Mouse (Mus musculus) lung, postnatal 4 days (tissue): Measurements from ENCODE around the gene Atp2a3.

Experiments used
- DNase-seq, 2 experiments: peaks; one replicate each; pipeline ENCODE4 v3.0.0; 2021

Gene Atp2a3

DNA sequence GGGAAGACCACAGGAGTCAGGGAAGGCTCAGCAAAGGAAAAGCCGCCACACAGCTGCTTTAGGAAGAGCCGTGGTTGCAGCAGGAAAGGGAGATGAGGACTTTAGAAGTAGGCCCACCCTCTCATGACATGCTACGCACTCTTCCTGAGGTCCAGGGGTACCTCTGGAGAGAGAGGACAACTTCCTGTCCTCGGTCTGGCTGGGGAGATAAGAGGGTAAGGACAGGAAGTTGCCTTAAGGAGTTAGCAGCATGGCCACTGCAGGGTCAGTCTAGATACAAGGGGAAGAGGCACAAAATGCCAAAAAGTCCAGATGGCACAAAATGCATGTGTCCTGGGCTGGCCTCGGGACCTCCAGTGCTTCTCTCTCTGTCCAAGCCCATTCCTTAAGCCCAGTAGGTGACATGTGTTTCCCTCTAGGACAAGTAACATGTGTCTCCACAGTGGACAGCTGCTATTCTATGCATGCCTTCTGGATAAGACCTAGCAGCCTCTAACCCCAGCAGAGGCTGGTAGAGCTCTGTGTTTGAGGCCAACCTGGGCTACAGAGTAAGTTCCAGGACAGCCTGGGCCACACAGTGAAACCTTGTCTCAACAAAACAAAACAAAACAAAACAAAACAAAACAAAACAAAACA is 5.5 kb upstream of the Atp2a3 start:
- DNase-seq, result peak; percentile 48 to 62

DNA sequence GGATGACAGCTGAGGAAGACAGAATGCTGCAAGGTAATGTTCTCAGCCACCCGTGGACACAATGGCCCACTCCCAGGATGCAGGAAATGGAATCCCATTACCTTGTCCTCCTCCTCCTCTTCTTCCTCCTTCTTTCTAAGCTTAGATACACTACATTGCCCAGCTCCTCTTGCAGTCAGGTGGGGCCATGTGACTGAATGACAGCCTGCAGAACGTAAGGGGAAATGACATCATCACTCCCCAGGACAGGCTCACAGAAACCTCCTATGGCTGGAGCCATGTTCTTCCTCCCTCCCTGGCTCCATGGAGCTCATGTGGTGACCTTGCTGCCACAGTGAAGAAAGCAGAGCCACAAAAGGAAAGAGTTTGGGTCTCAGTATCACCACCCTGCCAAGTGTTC is 3.7 kb upstream of the Atp2a3 start:
- no peak for DNase-seq

DNA sequence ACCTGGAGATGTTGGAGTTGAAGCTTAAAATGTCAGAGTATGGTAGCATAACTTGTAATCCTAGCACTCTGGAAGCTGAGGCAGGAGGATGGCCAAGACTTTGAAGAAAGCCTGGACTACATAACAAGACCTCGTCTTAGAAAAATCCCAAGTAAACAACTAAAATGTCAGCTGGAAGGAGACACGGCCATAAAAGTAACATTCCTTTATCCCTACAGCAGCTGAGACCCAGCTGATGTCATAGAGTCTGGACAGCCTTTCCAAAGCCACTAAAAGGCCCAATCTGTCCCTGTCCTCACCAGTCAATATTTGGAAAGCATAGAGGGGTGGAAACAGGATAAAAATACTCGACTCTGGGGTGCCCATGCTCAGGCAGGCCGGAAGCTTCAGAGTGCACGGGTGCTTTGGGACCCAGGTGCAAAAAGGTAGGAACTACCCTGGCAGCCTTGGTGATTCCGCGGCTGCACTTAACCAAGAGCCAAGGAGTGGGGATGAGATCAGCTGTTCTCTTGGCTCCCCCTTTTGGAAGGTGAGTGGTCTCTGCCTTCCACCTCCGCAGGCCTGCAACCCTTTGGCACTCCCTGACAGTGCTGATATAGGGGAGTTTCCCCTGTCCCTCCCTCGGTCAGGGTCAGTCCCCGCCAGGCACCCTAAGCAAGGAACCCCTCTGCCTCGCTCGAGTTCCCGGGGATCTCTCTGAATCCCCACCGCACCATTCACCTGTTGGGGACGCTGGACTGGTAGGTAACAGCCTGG is 867 bp upstream of the Atp2a3 start:
- DNase-seq, result no peak

DNA sequence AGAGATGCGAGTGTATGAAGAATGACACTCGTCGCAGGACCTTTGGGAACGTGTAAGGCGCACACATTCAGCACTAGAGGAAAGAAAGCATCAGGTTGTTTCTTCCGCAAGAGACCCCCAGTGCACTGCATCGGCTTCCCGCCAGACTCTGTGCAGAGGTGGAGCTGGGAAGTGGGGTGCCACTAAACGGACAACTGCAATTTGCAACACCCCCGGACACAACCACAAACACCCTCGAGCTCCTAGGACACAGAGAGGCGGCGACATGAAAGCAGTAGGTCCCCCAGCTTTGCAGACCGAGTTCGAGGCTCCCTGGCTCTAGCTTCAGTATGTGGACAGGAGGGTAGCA is 272 bp upstream of the Atp2a3 start:
- no peak for DNase-seq

DNA sequence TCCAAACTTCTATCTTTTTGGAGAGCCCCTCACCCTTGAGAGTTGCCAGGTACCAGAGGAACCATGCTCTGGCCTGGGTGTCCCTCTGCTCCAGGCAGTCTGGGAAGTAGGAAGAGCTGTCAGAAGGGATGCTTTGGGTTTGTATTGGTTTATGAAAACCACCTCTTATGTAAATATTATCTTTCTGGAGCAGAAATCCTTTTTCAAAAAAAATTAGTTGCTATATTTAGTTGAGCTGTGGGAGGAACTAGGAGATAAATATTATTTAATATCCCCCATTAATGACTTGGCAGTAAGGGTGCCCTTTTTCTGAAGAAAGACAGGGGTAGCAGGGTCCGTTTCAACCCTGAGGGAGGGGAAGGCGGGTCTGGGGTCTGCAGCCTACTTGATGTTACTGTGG is 1.4 kb downstream of the Atp2a3 start:
- DNase-seq, result no peak

DNA sequence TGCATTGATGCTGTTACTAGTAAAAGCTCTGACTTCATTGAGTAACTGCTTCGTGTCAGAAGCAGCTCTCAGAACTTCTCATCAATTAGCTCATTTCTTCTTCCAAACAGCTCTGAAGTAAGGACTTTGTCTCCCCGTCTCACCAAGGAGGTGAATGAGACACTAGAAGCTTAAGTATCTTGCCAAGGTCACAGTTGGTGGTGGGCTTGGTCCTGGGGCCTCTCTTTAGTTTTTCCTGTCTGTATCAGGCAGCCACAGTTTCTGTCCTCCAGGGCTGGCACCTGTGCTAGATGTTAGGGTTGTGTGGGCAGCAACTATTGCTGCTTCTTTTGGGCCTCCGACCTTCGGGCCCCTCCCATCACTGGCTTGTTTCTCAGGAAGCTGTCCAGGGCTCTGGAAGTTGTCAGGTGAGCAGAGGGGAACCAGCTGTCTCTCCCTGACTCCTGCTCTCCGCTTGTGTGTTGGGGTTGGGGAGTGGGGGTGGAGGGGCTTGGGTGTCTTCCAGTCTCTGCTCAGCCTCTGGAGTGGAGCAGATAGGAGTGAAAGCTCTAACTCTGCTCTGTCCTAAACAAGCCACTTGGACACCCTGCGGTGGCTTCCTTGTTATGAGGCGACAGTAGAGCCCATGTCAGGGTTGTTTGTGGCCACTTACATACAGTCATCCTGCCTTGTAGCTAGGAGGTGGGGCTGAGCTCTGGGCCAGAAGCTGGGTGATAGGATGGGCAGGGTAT is 2.3 kb downstream of the Atp2a3 start:
- no peak for DNase-seq

DNA sequence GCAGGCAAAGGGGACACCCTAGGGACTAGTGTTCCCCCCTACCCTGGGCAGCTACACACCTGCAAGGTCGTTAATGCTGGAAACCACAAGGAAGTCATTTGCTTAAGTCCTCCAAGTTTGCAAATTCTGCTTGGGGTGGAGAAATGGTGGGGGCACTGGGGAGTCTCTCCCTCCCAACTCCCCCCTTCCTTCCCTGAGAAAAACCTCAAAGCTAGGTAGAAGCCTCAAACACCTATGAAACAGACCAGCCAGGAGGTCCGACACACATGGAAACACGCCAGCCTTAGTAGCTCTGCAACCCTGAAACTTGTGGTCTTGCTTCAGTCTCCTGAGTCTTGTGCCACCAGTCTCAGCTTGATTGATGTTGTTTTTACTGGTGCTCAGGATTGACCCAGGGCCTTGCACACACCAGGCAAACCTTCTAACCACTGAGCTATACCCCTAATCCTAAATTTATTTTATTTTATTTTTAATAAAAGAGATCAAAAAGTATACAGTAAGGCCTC is 2.9 kb downstream of the Atp2a3 start:
- DNase-seq, result no peak

DNA sequence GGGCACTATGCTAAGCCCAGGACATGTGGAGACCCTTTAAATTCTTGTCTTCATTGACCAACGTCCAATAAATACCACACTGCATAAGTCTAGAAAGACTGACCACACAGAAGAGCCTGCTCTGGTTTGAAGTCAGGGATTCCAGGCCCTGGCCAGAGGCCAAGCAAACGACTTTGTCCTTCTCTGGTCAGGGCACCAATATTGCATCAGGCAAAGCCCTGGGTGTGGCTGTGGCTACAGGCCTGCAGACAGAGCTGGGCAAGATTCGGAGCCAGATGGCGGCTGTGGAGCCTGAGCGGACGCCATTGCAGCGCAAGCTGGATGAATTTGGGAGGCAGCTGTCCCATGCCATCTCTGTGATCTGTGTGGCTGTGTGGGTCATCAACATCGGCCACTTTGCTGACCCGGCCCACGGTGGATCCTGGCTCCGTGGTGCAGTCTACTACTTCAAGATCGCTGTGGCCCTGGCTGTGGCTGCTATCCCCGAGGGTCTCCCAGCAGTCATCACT is 14.1 kb downstream of the Atp2a3 start:
- DNase-seq, result no peak

DNA sequence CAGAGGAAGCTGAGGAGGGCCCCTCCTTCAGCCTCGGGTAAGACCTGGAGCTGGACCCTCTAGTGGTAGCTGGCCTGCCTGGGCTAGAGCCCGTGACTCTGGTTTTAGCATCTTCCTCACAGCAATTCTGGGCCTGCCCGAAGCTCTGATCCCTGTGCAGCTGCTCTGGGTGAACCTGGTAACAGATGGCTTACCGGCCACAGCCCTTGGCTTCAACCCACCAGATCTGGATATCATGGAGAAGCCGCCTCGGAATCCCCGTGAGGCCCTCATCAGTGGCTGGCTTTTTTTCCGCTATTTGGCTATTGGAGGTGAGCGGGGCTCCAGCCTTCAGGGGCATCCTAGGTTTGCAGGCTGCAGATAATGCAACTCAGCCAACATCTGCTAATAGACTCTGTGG is 21.5 kb downstream of the Atp2a3 start:
- no peak for DNase-seq

DNA sequence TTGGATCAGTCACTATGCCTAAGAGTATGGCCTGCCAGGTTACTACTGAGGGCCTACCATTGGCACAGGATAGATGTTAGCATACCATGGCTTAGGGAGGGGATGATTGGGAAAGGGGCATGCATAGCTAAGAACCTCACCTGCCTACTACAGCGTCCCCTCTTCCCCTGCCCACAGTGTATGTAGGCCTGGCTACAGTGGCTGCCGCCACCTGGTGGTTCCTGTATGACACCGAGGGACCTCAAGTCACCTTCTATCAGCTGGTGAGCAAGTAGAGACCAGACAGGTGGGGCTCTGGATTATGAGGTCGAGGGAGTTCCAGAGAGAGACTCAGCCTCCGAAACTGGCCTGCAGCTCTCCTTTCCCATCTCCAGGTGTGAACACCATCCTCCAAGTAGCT is 22.3 kb downstream of the Atp2a3 start:
- DNase-seq, result peak in 1 of 2 experiments; percentile 35

DNA sequence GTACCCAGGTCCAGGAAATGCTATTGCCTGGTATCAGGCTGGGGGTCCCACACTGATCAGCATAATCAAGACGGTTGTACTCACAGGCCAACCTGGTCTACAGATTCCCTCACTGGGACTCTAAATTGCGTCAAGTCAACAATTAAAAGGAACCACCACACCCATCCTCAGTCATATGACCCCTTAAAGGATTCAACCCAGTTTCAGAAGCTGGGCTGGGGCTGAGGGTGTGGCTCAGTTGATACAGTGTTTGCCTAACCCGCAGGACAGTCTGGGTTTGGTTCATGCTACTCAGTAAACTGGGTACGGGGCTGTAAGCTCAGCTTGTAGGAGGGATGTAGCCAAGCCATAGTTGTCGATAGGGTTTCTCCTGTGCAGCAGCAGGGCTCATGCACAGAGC is 25.8 kb downstream of the Atp2a3 start:
- DNase-seq, result no peak

DNA sequence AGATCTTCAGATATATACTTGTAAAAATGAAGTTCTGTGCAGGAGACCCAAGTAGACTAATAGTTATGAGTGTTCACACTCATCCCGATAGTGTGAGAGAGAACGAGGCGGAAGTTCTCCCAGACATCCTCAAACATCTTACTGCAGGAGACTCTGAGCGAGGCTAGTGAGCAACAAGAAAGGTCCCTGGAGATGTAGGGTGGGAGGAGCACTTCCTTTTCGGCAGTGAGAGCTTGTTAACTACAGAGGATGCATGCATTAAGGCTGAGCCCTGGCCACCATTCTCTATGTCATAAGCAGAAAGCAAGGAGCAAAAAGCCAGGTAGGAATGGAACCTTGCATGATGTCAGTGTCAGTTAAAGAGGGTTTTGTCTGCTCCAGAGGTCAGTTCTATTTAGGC is 26.3 kb downstream of the Atp2a3 start:
- no peak for DNase-seq

DNA sequence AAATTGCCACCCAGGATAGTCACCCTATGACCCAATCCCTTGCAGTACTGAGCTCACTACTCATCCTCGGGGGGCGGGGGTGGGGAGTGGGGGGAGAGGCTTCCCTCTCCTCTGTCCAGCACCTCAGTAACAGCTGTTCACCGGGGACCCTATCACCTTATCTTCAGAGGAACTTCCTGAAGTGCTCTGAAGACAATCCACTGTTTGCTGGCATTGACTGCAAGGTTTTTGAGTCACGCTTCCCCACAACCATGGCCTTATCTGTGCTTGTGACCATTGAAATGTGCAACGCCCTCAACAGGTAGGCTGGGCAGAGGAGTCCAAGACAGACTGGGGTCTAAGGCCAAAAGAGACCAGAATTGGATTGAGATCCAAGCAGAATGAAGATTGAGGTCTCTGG is 26.8 kb downstream of the Atp2a3 start:
- no peak for DNase-seq

DNA sequence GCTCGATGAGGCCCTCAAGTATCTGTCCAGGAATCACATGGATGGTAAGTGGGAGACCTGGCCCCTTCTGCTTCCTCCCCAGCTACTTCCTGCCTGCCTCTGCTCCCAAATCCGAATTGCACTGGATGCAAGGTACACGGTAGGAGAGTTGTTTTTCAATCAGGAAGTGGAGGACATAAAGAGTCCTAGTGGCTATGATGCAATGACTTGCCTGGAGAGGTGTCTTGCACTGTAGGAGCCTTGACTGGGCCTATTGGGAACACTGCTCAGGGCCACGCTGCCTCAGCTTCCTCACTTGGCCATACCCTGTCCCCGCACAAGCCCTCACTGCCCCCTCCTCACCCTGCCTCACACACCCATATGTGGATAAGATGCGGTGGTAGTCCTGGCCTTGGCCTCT is 28.1 kb downstream of the Atp2a3 start:
- no peak for DNase-seq

DNA sequence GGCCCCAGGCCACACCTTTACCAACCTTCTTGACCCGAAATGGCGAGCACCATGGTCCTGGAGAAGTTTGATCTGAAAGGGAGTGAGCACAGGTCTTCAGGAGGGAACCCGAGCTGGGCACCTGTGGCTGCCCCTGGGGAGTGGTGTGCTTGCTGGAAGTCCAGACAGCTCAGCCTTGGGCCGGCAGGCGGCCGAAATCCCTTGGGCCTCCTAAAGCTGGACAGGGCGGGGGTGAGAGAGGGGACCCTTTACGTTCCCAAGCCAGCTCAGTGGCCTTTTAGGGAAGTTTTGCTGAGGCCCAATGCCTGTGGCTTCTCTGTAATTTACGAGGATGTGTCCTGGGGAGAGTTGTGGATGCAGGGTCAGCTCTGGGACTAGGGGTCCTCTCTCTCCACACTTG is 29.7 kb downstream of the Atp2a3 start:
- peak in 1 of 2 experiments; percentile 36 for DNase-seq

DNA sequence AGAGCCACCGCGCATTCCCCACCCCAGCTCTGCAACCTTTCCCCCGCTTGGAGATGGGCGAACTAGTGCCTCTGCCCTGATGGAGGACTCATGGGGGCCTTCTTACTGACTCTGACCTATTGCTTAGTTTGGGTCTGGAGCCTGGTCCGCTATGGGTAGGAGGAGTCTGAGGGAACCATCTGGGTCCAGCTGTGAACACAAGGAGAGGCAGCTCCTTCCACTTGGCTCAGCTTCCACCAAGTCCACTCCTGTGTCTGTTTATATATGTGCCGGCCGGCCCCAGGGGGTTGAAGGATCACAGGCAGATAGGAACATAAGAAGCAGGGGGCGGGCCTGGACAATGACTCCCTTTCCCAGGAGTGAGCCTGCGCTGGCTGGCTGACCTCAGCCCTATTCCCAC is 31.0 kb downstream of the Atp2a3 start:
- peak; percentile 45 to 81 for DNase-seq

DNA sequence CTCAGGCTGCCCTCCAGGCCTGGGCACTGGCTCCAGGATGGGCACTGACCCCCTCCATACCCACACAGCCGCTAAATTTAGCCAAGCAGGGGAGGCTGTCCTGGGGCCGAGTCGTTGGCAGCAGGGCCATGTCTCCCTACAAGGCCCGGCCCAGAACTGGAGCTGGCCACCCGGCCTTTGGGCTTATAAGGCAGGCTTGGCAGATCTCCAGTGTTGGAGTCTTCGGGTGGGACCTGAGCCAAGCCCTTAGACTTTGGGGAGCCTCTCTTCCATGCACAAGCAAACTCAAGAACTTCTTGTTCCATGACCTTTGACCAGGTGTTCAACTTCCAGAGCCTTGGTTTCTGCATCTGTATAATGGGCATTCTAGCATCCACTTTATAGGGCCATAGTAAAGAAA is 35.4 kb downstream of the Atp2a3 start:
- no peak for DNase-seq

DNA sequence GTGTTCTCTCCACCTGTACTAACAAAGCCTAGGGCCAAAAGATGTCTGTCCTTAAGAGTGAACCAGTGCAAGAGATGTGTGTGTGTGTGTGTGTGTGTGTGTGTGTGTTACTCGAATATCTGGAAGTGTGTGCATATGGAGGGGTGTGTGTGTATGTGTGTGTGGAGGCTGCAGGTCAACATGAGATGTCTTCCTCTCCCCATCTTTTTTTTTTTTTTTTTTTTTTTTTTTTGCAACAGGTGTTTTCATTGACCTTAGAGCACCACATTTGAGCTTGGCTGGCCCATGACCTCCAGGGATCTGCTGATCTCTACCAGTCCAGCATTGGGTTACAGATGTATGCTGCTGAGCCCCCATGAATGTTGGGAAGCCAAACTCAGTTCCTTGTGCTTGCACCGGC is 35.8 kb downstream of the Atp2a3 start:
- no peak for DNase-seq

DNA sequence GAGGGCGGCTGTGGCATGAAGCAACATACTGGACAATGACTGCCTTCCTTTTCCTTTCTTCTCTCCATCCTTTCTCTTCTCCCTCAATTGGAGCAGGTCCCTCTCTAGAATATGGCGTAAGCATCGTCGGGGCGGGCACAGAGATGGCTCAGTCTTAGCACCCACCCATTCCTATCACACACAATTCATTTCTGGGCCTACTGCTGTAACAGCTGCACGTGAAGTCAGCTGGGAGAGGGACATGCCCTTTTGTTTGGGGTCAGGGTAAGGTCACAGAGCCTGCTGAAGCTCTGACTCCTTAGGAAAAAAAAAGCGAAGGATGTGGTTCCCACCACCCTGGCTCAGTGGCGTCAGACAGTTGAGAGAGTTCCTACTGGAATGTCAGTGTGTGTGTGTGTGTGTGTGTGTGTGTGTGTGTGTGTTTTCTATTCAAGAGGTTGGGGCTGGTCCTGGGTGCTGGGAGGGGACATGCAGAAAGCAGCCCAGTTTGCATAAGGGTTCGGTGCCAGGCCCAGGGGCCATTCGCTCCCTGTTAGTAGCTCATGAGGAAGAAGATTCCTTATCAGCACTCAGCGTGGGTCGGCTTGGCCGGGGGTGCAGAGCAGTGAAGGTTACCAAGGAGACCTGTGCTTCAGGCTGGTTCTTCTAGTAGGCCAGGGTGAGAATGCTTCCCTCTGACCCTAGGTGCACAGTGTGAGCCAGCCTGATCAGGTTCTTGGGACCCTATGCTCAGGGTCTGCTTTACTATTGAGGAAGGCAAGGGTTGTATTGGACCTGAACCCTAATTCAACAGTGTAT is 36.8 kb downstream of the Atp2a3 start:
- no peak for DNase-seq

DNA sequence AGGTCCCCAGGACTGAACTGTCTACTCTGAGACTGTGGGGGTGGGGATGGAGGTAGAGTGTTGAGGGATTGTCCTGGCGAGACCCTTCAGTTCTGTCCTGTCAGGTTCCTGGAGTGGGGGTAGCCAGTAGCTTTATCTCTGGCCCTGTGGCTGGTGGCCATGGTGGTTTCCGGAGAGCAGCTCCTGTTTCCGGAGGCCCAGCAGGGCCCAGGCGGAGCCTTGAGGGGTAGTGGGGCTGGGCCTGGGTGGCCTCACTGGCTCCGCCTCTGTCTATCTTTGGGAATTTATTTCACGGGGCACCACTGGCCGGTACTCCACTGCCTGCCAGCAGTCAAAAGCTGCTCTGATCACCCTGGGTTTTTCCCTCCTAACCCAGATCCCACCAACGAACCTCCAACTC is 37.8 kb downstream of the Atp2a3 start, which contains the start of gene P2rx1:
Gene P2rx1 (plus strand): TSS at position 333 of the 400 bp plus-strand sequence.
- DNase-seq, result peak; percentile 60 to 72

DNA sequence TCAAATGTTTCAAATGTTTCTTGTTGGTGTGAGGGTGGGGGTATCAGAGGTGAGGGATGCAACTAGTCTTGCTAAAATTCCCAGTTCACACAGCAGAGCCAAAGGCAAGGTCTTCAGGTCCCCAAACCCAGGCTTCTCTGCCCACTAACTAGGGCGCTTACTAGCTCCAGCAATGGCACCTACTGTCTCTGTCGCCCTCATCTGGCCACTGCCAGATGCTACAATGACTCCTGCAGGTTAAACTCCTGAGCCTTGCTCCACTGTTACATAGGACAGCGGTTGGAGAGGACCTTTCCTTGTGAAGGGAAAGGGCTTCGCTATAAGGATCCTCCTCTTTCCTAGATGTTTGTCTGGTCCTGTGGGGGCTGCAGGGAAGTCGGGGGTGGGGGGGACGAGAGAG is 40.1 kb downstream of the Atp2a3 start:
- peak; percentile 76 to 85 for DNase-seq

DNA sequence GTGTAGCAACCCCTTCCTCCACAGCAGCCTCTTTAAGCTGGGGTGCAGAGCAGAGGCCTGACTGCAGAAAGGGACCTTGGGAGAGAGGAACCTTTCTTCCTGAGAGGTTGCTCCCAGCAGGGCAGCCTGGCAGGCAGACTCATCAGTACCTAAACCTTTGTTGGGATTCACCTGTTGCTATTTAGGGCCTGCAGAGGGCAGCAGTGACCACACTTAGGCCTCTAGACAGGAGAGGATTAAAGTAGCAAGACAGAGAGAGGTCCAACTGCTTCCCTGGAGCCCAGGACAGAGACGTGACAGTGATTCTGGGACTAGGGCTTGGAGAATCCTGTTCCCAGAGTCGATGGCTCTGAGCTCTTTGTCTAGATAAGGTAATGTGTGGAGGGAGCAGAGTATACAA is 45.4 kb downstream of the Atp2a3 start:
- peak; percentile 53 to 66 for DNase-seq

DNA sequence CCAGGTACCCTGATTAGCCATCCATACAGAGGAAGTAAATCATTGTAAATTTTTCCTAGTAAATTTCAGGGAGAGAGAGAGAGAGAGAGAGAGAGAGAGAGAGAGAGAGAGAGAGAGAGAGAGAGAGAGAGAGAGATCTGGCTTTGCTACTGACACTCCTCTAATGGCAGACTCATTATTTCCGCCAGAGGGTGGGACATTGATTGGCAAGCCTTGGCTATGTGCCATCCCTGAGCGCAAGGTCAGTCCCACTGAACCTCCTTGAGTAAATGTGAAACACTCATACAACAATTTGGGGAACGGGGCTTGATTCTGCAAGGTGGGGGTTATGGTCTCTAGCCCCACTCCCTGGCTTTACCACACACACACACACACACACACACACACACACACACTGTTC is 46.1 kb downstream of the Atp2a3 start:
- DNase-seq, result no peak
